Mouse (Mus musculus) hindbrain, postnatal 0 days (tissue): ENCODE results near the gene Slc28a1. TPM values are rescaled to one million over a fixed set of nuclear protein-coding genes. Genes with fewer than 3 reads are reported as not detected.
"Not testable (repeated sequence)": the region's sequence is repeated elsewhere in the genome, so short reads cannot be mapped to it uniquely, and the experiment has no call there.

Source experiments
- ATAC-seq: fragments of 200-750 bp; cut with Nextera tagmentation; 2 replicates; pipeline ENCODE4 v1.8.0; 2017; ENCODE audit warnings: mild to moderate bottlenecking, moderate TSS enrichment, moderate library complexity
- DNase-seq: peaks from one replicate; pipeline ENCODE4 v3.0.0-alpha.2; 2015; ENCODE audit warnings: low spot score
- H3K27ac ChIP-seq: fragments of 300-500 bp; sonication (generic); 2 replicates; pipeline ENCODE4 v1.5.1; 2014; ENCODE audit warnings: mild to moderate bottlenecking
- H3K27me3 ChIP-seq: fragments of 300-500 bp; sonication (generic); 2 replicates; pipeline ENCODE4 v1.6.1; 2014; ENCODE audit warnings: low read length, mixed read lengths; ENCODE audit not compliant: insufficient read depth
- H3K36me3 ChIP-seq: fragments of 300-500 bp; sonication (generic); 2 replicates; pipeline ENCODE4 v1.6.1; 2014; ENCODE audit warnings: low read length, mixed read lengths; ENCODE audit not compliant: insufficient read depth
- H3K4me1 ChIP-seq: fragments of 300-500 bp; sonication (generic); 2 replicates; pipeline ENCODE4 v1.6.1; 2014; ENCODE audit warnings: antibody characterized with exemption, low read length, mixed read lengths; ENCODE audit not compliant: insufficient read depth
- H3K4me2 ChIP-seq: fragments of 300-500 bp; sonication (generic); 2 replicates; pipeline ENCODE4 v1.6.1; 2014; ENCODE audit warnings: low read depth, mild to moderate bottlenecking, low read length, moderate library complexity, mixed read lengths
- H3K4me3 ChIP-seq: fragments of 300-500 bp; sonication (generic); 2 replicates; pipeline ENCODE4 v1.5.1; 2014; ENCODE audit warnings: low read length
- H3K9ac ChIP-seq: fragments of 300-500 bp; sonication (generic); replicated peaks from 2 replicates; pipeline ENCODE4 v1.6.1; 2014; ENCODE audit warnings: mild to moderate bottlenecking, low read length, moderate library complexity, mixed read lengths
- H3K9me3 ChIP-seq: fragments of 300-500 bp; sonication (generic); 2 replicates; pipeline ENCODE4 v1.6.1; 2016; ENCODE audit warnings: low read length, mixed read lengths
- CTCF ChIP-seq: IDR thresholded peaks from 2 replicates; pipeline ENCODE4 v1.5.1; 2016; ENCODE audit warnings: antibody characterized with exemption, control low read depth, low read depth
- WGBS: fragments of 180-500 bp; shearing (Covaris S2); extraction: QIAGEN DNeasy Blood & Tissue Kit; methylation state at CpG from one replicate; pipeline ENCODE4 v1.1.7; 2014; 5-methylcytosine and 5-hydroxymethylcytosine counted together
- polyA plus RNA-seq: library from polyadenylated mRNA; unstranded; fragments of >200 nt; fragmentation: Nextera tagmentation; extraction: Ambion mirVana; gene quantifications from 2 replicates; pipeline ENCODE4 v1.2.1, GENCODE M21; 2015
- total RNA-seq: library from RNA; depleted of rRNA; stranded (reverse); fragments of >200 nt; gene quantifications from 2 replicates; pipeline ENCODE4 v1.2.3, GENCODE M21; 2014

Gene Slc28a1
- total and polyA plus RNA-seq, 2 experiments from 2014 or later = 0.10 to 0.47 TPM

GRCm38 (mm10) chr7:81133416-81133815, 18.8 kb downstream of the Slc28a1 start:
- TF ChIP-seq CTCF = no peak
- no peak overlapping the region for H3K27ac ChIP-seq

GRCm38 (mm10) chr7:81133941-81134340, 19.3 kb downstream of the Slc28a1 start:
- 78% methylated on average over 2 of the region's 2 CpGs for WGBS
- DNase-seq (no peak), ATAC-seq (peak; percentile 16; the same call in 1 of the 2 replicates)
- no peaks in the 10 kb centered on the region for H3K9me3 ChIP-seq
- H3K4me3 ChIP-seq = no peak overlapping the region
- no peak for TF ChIP-seq CTCF
- no peak overlapping the region for H3K4me2 ChIP-seq
- no peaks in the 10 kb centered on the region for H3K36me3 ChIP-seq
- 0 out of 2 replicates have a peak, but pooled peaks cover 8% of the 10 kb centered on the region for H3K4me1 ChIP-seq
- 0 out of 2 replicates have a peak overlapping the region, but pooled peaks have one; percentile 70 for H3K27ac ChIP-seq
- H3K27me3 ChIP-seq = no peaks in the 10 kb centered on the region
- no peak overlapping the region for H3K9ac ChIP-seq

More at GRCm38 (mm10) chr7:81133416-81133815, 18.8 kb downstream of the Slc28a1 start:
- WGBS = 61% methylated on average over 6 of the region's 6 CpGs
- no peaks in the 10 kb centered on the region for H3K27me3 ChIP-seq
- no peak overlapping the region for H3K4me2 ChIP-seq
- no peaks in the 10 kb centered on the region for H3K9me3 ChIP-seq
- H3K9ac ChIP-seq = no peak overlapping the region
- no peaks in the 10 kb centered on the region for H3K36me3 ChIP-seq
- H3K4me1 ChIP-seq = 0 out of 2 replicates have a peak, but pooled peaks cover 8% of the 10 kb centered on the region
- ATAC-seq (no peak), DNase-seq (no peak)
- H3K4me3 ChIP-seq = no peak overlapping the region

GRCm38 (mm10) chr7:81134614-81135067, 20.0 kb downstream of the Slc28a1 start:
- Histone ChIP-seq H3K27ac (peak overlapping the region; percentile 70; the same call in 1 of the 2 replicates), H3K36me3 (no peaks in the 10 kb centered on the region), H3K9ac (0 out of 2 replicates have a peak overlapping the region, but pooled peaks have one; percentile 4), H3K4me3 (no peak overlapping the region), H3K4me2 (peak overlapping the region; percentile 25), H3K9me3 (no peaks in the 10 kb centered on the region), H3K4me1 (0 out of 2 replicates have a peak, but pooled peaks cover 8% of the 10 kb centered on the region), H3K27me3 (no peaks in the 10 kb centered on the region)
- TF ChIP-seq CTCF = peak; percentile 51
- peak; percentile 94 for ATAC-seq
- WGBS = 18% methylated on average over 9 of the region's 9 CpGs
- peak; percentile 79 for DNase-seq

GRCm38 (mm10) chr7:81137292-81137691, 22.7 kb downstream of the Slc28a1 start:
- Histone ChIP-seq H3K27me3 (no peaks in the 10 kb centered on the region), H3K9ac (no peak overlapping the region), H3K27ac (no peak overlapping the region), H3K4me3 (no peak overlapping the region), H3K36me3 (no peaks in the 10 kb centered on the region), H3K4me1 (0 out of 2 replicates have a peak, but pooled peaks cover 8% of the 10 kb centered on the region), H3K9me3 (no peaks in the 10 kb centered on the region), H3K4me2 (no peak overlapping the region)
- ATAC-seq = no peak
- no peak for DNase-seq
- 80% methylated on average over 5 of the region's 5 CpGs for WGBS
- TF ChIP-seq CTCF = no peak

GRCm38 (mm10) chr7:81139100-81139499, 24.5 kb downstream of the Slc28a1 start:
- Histone ChIP-seq H3K27ac (no peak overlapping the region), H3K4me2 (no peak overlapping the region), H3K4me1 (no peaks in the 10 kb centered on the region), H3K9me3 (no peaks in the 10 kb centered on the region), H3K27me3 (no peaks in the 10 kb centered on the region), H3K4me3 (no peak overlapping the region), H3K36me3 (no peaks in the 10 kb centered on the region), H3K9ac (no peak overlapping the region)
- no peak for ATAC-seq
- no peak for TF ChIP-seq CTCF
- 86% methylated on average over 7 of the region's 7 CpGs for WGBS
- DNase-seq = no peak

- Histone ChIP-seq H3K4me2 (no peak overlapping the region), H3K4me1 (no peaks in the 10 kb centered on the region), H3K27me3 (no peaks in the 10 kb centered on the region), H3K36me3 (no peaks in the 10 kb centered on the region), H3K4me3 (no peak overlapping the region), H3K9me3 (no peaks in the 10 kb centered on the region), H3K27ac (no peak overlapping the region), H3K9ac (no peak overlapping the region)
- ATAC-seq (no peak), DNase-seq (no peak)
- no peak for TF ChIP-seq CTCF
- WGBS = 86% methylated on average over 5 of the region's 5 CpGs
These were observed 25.2 kb downstream of the Slc28a1 start for GRCm38 (mm10) chr7:81139671-81140404.

- ATAC-seq (no peak), DNase-seq (no peak)
- Histone ChIP-seq H3K27ac (no peak overlapping the region), H3K9ac (no peak overlapping the region), H3K4me2 (no peak overlapping the region), H3K36me3 (no peaks in the 10 kb centered on the region), H3K27me3 (no peaks in the 10 kb centered on the region), H3K9me3 (no peaks in the 10 kb centered on the region), H3K4me1 (no peaks in the 10 kb centered on the region), H3K4me3 (no peak overlapping the region)
- WGBS = 79% methylated on average over 1 of the region's 1 CpGs
- no peak for TF ChIP-seq CTCF
These were observed 26.9 kb downstream of the Slc28a1 start for GRCm38 (mm10) chr7:81141541-81141940.

GRCm38 (mm10) chr7:81143056-81143455, 28.5 kb downstream of the Slc28a1 start:
- H3K27ac ChIP-seq, ATAC-seq, DNase-seq, H3K36me3 ChIP-seq, H3K27me3 ChIP-seq, H3K9me3 ChIP-seq, H3K4me3 ChIP-seq, H3K4me1 ChIP-seq, H3K9ac ChIP-seq, H3K4me2 ChIP-seq: not testable (repeated sequence)
- 67% methylated on average over 4 of the region's 4 CpGs for WGBS
